Mouse (Mus musculus) kidney, adult 9 months (tissue): ENCODE measurements at regions not wholly inside any gene's neighbourhood (a gene's known extent, or its start where the extent isn't known, plus 50 kb on each side); places are given as distances from the start of the nearest gene placed in this dataset.
A peak's percentile ranks its signal among the peaks of the same experiment; 100 is the strongest.

Experiments
- DNase-seq: peaks from one replicate; pipeline ENCODE4 v3.0.0; 2022

DNA sequence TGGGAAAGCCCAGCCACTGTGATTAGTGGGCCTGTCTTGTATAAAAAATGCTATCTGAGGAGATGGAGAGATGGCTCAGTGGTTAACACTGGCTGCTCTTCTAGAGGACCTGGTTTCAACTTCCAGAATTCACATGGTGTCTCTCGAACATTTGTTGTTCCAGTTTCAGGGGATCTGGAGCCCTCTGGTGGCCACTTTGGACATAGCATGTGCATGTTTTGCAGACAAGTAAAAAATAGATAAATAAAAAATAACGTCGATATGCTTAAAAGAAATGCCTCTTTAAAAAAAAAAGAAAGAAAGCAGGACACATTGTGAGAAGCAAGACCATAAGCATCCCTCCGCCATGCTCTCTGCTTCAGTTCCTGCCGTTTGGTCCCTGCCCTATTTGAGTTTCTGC lies 978.1 kb downstream of the Gm10330 start:
- DNase-seq: peak; percentile 29
